Mouse (Mus musculus) G1E-ER4 (cell line): ENCODE data around the gene Tfap2e. TPM values are rescaled to one million over a fixed set of nuclear protein-coding genes. Genes with fewer than 3 reads are reported as not detected.
A peak's percentile ranks its signal among the peaks of the same experiment; 100 is the strongest.

Experiments
- GATA1 ChIP-seq: IDR thresholded peaks from one replicate; pipeline ENCODE4 v1.8.0; 2012; ENCODE audit warnings: low read length, inconsistent platforms
- polyA plus RNA-seq: library from polyadenylated mRNA; stranded (reverse); fragments of >175 nt; gene quantifications from 2 replicates; pipeline ENCODE4 v1.2.3, GENCODE M21; 2012

Gene Tfap2e
- polyA plus RNA-seq, 1 experiment, result not detected

- TF ChIP-seq GATA1, result no peak
These were observed 4.1 kb upstream of the Tfap2e start for GRCm38 (mm10) chr4:126739966-126740676.

GRCm38 (mm10) chr4:126735382-126736000, 549 bp downstream of the Tfap2e start:
- no peak for TF ChIP-seq GATA1

- TF ChIP-seq GATA1, result no peak
These were observed 1.2 kb downstream of the Tfap2e start for GRCm38 (mm10) chr4:126734700-126735381.

- TF ChIP-seq GATA1, result no peak
These were observed 1.9 kb downstream of the Tfap2e start for GRCm38 (mm10) chr4:126734001-126734603.

GRCm38 (mm10) chr4:126732531-126733380, 3.3 kb downstream of the Tfap2e start:
- TF ChIP-seq GATA1, result no peak

GRCm38 (mm10) chr4:126732111-126732510, 3.9 kb downstream of the Tfap2e start:
- no peak for TF ChIP-seq GATA1

GRCm38 (mm10) chr4:126707439-126707826, 28.6 kb downstream of the Tfap2e start:
- TF ChIP-seq GATA1, result no peak

GRCm38 (mm10) chr4:126706630-126707438, 29.2 kb downstream of the Tfap2e start:
- no peak for TF ChIP-seq GATA1

GRCm38 (mm10) chr4:126696908-126697307, 39.1 kb downstream of the Tfap2e start:
- TF ChIP-seq GATA1, result no peak

- TF ChIP-seq GATA1, result no peak
These were observed 43.0 kb downstream of the Tfap2e start for GRCm38 (mm10) chr4:126693021-126693420.

GRCm38 (mm10) chr4:126689457-126689856, 46.6 kb downstream of the Tfap2e start:
- TF ChIP-seq GATA1, result no peak

- TF ChIP-seq GATA1, result no peak
These were observed 53.0 kb downstream of the Tfap2e start for GRCm38 (mm10) chr4:126683084-126683483.

- TF ChIP-seq GATA1, result peak; percentile 61
These were observed 53.7 kb downstream of the Tfap2e start for GRCm38 (mm10) chr4:126682298-126682697.
